Mouse (Mus musculus): Measurements from ENCODE around the gene Kif1bp. TPM values are rescaled to one million over a fixed set of nuclear protein-coding genes. Genes with fewer than 3 reads are reported as not detected.

Kif1bp gene
- polyA plus RNA-seq, 1 experiment from 2014 or later, result 62.5 TPM

- H3K27me3 ChIP-seq (ENCODE audit: control insufficient read depth, insufficient read depth, low read length), result no peaks in the 10 kb centered on the region
- 93% methylated on average over 13 of the region's 13 CpGs for WGBS
- peaks cover 8% of the 10 kb centered on the region for H3K4me1 ChIP-seq (ENCODE audit: control insufficient read depth, insufficient read depth, low read length)
- H3K4me3 ChIP-seq (ENCODE audit: low read depth, low read length), result no peak overlapping the region
- DNase-seq (ENCODE audit: low spot score) (no peak), ATAC-seq (ENCODE audit: insufficient read depth, low FRiP score, low TSS enrichment) (no peak)
- H3K36me3 ChIP-seq (ENCODE audit: control insufficient read depth, insufficient read depth, low read length), result peaks cover 2% of the 10 kb centered on the region
- H3K9me3 ChIP-seq (ENCODE audit: control insufficient read depth, low read length), result no peaks in the 10 kb centered on the region
- no peak overlapping the region for H3K27ac ChIP-seq (ENCODE audit: low read depth, low read length)
- no peak overlapping the region for H3K4me2 ChIP-seq (ENCODE audit: low read depth)
- H3K9ac ChIP-seq (ENCODE audit: low read length), result no peak overlapping the region
These were observed 3.3 kb downstream of the Kif1bp start for GRCm38 (mm10) chr10:62575001-62575400.

DNA sequence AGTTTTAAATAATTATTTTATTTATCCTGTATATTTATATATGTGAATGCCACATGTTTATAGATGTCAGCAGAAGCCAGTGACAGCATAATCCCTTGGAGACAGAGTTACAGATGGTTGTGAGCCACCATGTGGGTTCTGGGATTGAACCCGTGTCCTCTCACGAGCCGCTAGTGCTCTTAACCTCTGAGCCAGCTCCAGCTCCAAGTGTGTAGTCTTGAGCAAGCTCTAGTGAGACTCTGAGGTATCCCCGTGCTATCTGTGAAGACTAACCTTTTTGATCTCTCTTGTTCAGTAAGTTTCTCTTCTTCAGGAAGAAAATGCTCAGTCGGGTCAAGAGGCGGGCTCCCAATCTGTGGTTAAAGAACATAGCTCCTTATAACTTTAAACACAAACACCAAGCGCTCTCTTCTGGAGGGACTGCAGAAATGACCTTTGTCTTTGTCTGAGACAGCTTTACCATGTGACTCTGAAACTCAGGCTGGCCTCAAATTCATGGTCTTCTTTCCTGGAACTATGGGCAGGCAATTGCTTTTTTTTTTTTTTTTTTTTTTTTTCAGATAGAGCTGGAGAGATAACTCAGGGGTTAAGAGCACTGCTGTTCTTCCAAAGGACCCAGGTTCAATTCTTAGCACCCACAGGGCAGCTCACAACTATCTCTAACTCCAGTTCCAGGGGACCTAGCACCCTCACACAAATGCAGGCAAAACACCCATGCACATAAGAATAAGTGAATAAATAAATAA, 8.0 kb downstream of the Kif1bp start:
- H3K36me3 ChIP-seq (ENCODE audit: control insufficient read depth, insufficient read depth, low read length), result peaks cover 18% of the 10 kb centered on the region
- no peaks in the 10 kb centered on the region for H3K27me3 ChIP-seq (ENCODE audit: control insufficient read depth, insufficient read depth, low read length)
- WGBS, result 98% methylated on average over 7 of the region's 7 CpGs
- DNase-seq (ENCODE audit: low spot score), result no peak
- no peak overlapping the region for H3K4me2 ChIP-seq (ENCODE audit: low read depth)
- H3K4me3 ChIP-seq (ENCODE audit: low read depth, low read length), result no peak overlapping the region
- no peak overlapping the region for H3K27ac ChIP-seq (ENCODE audit: low read depth, low read length)
- no peaks in the 10 kb centered on the region for H3K4me1 ChIP-seq (ENCODE audit: control insufficient read depth, insufficient read depth, low read length)
- H3K9me3 ChIP-seq (ENCODE audit: control insufficient read depth, low read length), result no peaks in the 10 kb centered on the region
- H3K9ac ChIP-seq (ENCODE audit: low read length), result no peak overlapping the region
- no peak for ATAC-seq (ENCODE audit: insufficient read depth, low FRiP score, low TSS enrichment)

DNA sequence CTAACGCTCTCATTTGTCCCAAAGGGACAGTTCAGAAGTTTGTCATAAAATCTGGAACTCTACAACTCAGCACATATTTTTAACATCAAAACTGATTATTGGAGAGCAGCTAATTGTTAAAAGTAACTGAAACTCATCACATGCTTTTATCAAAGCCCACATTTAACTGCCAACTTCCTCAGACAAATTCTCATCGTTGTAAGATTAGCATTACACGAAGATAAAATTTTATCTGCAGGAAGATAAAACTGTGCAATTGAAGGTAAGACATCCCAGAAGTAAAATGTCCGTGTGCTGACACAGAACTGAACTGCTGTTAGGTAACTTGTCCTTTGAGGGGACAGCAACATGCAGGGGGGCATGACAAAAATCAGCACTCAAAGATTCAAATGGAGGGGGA, 9.4 kb downstream of the Kif1bp start:
- Histone ChIP-seq H3K4me3 (ENCODE audit: low read depth, low read length) (no peak overlapping the region), H3K36me3 (ENCODE audit: control insufficient read depth, insufficient read depth, low read length) (peaks cover 21% of the 10 kb centered on the region), H3K9me3 (ENCODE audit: control insufficient read depth, low read length) (no peaks in the 10 kb centered on the region), H3K4me2 (ENCODE audit: low read depth) (no peak overlapping the region), H3K27ac (ENCODE audit: low read depth, low read length) (no peak overlapping the region), H3K4me1 (ENCODE audit: control insufficient read depth, insufficient read depth, low read length) (no peaks in the 10 kb centered on the region), H3K9ac (ENCODE audit: low read length) (no peak overlapping the region), H3K27me3 (ENCODE audit: control insufficient read depth, insufficient read depth, low read length) (no peaks in the 10 kb centered on the region)
- ATAC-seq (ENCODE audit: insufficient read depth, low FRiP score, low TSS enrichment), result no peak
- DNase-seq (ENCODE audit: low spot score), result no peak
- 91% methylated on average over 4 of the region's 4 CpGs for WGBS

GRCm38 (mm10) chr10:62557736-62558135, 20.5 kb downstream of the Kif1bp start:
- Histone ChIP-seq H3K4me1 (ENCODE audit: control insufficient read depth, insufficient read depth, low read length) (no peaks in the 10 kb centered on the region), H3K4me3 (ENCODE audit: low read depth, low read length) (no peak overlapping the region), H3K4me2 (ENCODE audit: low read depth) (no peak overlapping the region), H3K9ac (ENCODE audit: low read length) (no peak overlapping the region), H3K36me3 (ENCODE audit: control insufficient read depth, insufficient read depth, low read length) (peaks cover 9% of the 10 kb centered on the region), H3K27ac (ENCODE audit: low read depth, low read length) (no peak overlapping the region), H3K9me3 (ENCODE audit: control insufficient read depth, low read length) (no peaks in the 10 kb centered on the region), H3K27me3 (ENCODE audit: control insufficient read depth, insufficient read depth, low read length) (no peaks in the 10 kb centered on the region)
- DNase-seq (ENCODE audit: low spot score), result peak; percentile 29
- WGBS, result 86% methylated on average over 1 of the region's 1 CpGs
- ATAC-seq (ENCODE audit: insufficient read depth, low FRiP score, low TSS enrichment), result no peak

DNA sequence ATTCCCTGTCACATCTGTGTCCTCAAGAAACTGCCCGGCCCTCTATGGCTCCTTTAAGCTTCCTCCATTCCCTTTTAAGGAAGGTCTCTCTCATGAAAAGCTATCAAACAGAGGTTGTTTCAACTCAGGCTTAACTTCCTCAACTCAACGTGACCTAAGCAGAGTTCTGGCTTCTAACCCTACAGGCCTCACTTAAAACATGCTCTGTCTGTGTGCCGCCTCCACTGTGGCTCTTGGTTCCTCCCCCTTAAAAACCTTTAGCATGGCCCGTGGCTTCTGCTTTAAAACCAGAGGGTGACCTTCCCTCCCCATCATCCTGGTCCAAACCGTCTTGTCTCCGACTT, 21.7 kb downstream of the Kif1bp start:
- no peak overlapping the region for H3K9ac ChIP-seq (ENCODE audit: low read length)

DNA sequence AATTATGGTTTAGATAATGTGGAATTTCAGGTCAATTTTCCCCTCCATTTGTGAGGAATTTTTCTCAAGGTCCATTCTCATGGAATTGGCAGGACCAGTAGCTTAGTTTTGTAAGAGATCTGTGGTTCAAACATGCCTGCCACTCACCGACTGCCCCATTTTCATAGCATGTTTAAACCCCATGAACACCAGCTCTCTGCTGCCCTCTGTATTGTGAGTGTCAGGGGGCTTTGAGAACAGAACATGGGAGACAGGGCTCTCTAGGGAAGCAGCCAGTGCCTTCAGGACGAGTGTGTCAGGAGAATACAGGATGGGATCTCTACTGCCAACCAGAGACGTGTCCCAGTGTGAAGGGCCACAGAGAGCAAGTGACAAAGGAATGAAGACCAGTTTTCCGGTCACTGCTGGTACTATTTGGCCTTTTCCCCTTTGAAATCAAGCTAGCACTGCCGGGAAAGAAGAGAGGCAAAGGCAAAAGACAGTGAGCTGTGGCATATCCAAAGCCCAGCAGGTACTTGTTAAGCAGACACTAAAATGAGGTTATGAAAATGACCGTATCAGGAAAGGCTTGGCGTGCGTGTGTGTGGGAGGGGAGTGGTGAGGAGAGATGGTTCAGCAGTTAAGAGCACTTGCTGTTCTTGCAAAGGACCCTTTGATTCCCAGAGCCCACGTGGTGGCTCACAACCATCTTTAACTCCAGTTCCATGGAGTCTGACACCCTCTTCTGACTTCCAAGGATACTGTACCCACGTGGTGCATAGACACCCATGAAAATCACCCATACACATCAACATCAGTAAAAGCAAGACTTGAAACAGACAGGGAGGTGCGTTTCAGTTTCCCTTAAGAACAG, 22.3 kb downstream of the Kif1bp start:
- H3K27ac ChIP-seq (ENCODE audit: low read depth, low read length), result no peak overlapping the region
- H3K9me3 ChIP-seq (ENCODE audit: control insufficient read depth, low read length), result no peaks in the 10 kb centered on the region
- H3K4me2 ChIP-seq (ENCODE audit: low read depth), result no peak overlapping the region
- ATAC-seq (ENCODE audit: insufficient read depth, low FRiP score, low TSS enrichment), result no peak
- 81% methylated on average over 11 of the region's 11 CpGs for WGBS
- no peaks in the 10 kb centered on the region for H3K27me3 ChIP-seq (ENCODE audit: control insufficient read depth, insufficient read depth, low read length)
- no peak overlapping the region for H3K9ac ChIP-seq (ENCODE audit: low read length)
- no peaks in the 10 kb centered on the region for H3K4me1 ChIP-seq (ENCODE audit: control insufficient read depth, insufficient read depth, low read length)
- DNase-seq (ENCODE audit: low spot score), result no peak
- no peak overlapping the region for H3K4me3 ChIP-seq (ENCODE audit: low read depth, low read length)
- H3K36me3 ChIP-seq (ENCODE audit: control insufficient read depth, insufficient read depth, low read length), result peaks cover 5% of the 10 kb centered on the region; the same call in 1 of the 2 replicates

More for the DNA sequence above, 21.7 kb downstream of the Kif1bp start:
- no peak for ATAC-seq (ENCODE audit: insufficient read depth, low FRiP score, low TSS enrichment)
- no peak overlapping the region for H3K27ac ChIP-seq (ENCODE audit: low read depth, low read length)
- no peaks in the 10 kb centered on the region for H3K27me3 ChIP-seq (ENCODE audit: control insufficient read depth, insufficient read depth, low read length)
- H3K4me1 ChIP-seq (ENCODE audit: control insufficient read depth, insufficient read depth, low read length), result no peaks in the 10 kb centered on the region
- no peak overlapping the region for H3K4me3 ChIP-seq (ENCODE audit: low read depth, low read length)
- no peak for DNase-seq (ENCODE audit: low spot score)
- WGBS, result 90% methylated on average over 6 of the region's 6 CpGs
- H3K36me3 ChIP-seq (ENCODE audit: control insufficient read depth, insufficient read depth, low read length), result peaks cover 5% of the 10 kb centered on the region; the same call in 1 of the 2 replicates
- no peak overlapping the region for H3K4me2 ChIP-seq (ENCODE audit: low read depth)
- no peaks in the 10 kb centered on the region for H3K9me3 ChIP-seq (ENCODE audit: control insufficient read depth, low read length)

GRCm38 (mm10) chr10:62553611-62554091, 24.6 kb downstream of the Kif1bp start:
- no peak overlapping the region for H3K9ac ChIP-seq (ENCODE audit: low read length)
- no peak overlapping the region for H3K4me2 ChIP-seq (ENCODE audit: low read depth)
- no peak overlapping the region for H3K4me3 ChIP-seq (ENCODE audit: low read depth, low read length)
- H3K27ac ChIP-seq (ENCODE audit: low read depth, low read length), result no peak overlapping the region
- H3K27me3 ChIP-seq (ENCODE audit: control insufficient read depth, insufficient read depth, low read length), result no peaks in the 10 kb centered on the region
- 88% methylated on average over 12 of the region's 12 CpGs for WGBS
- no peak for DNase-seq (ENCODE audit: low spot score)
- no peaks in the 10 kb centered on the region for H3K4me1 ChIP-seq (ENCODE audit: control insufficient read depth, insufficient read depth, low read length)
- no peak for ATAC-seq (ENCODE audit: insufficient read depth, low FRiP score, low TSS enrichment)
- no peaks in the 10 kb centered on the region; the same call in 1 of the 2 replicates for H3K36me3 ChIP-seq (ENCODE audit: control insufficient read depth, insufficient read depth, low read length)
- no peaks in the 10 kb centered on the region for H3K9me3 ChIP-seq (ENCODE audit: control insufficient read depth, low read length)

GRCm38 (mm10) chr10:62550787-62551300, 27.4 kb downstream of the Kif1bp start:
- Histone ChIP-seq H3K9me3 (ENCODE audit: control insufficient read depth, low read length) (no peaks in the 10 kb centered on the region), H3K4me3 (ENCODE audit: low read depth, low read length) (no peak overlapping the region), H3K27ac (ENCODE audit: low read depth, low read length) (no peak overlapping the region), H3K9ac (ENCODE audit: low read length) (no peak overlapping the region), H3K27me3 (ENCODE audit: control insufficient read depth, insufficient read depth, low read length) (no peaks in the 10 kb centered on the region), H3K36me3 (ENCODE audit: control insufficient read depth, insufficient read depth, low read length) (no peaks in the 10 kb centered on the region), H3K4me1 (ENCODE audit: control insufficient read depth, insufficient read depth, low read length) (no peaks in the 10 kb centered on the region), H3K4me2 (ENCODE audit: low read depth) (no peak overlapping the region)
- no peak for DNase-seq (ENCODE audit: low spot score)
- ATAC-seq (ENCODE audit: insufficient read depth, low FRiP score, low TSS enrichment), result no peak
- 88% methylated on average over 7 of the region's 7 CpGs for WGBS

All from neural tube, embryonic 11.5 days (tissue).